ENCODE assay signal across 10 mouse cellular contexts in genomic region chr6:83184858-83185435, GRCm38 (mm10). TPM values are rescaled to one million over a fixed set of nuclear protein-coding genes. Genes with fewer than 3 reads are reported as not detected.
DNase-seq lines count a peak whose midpoint lies in the region; ATAC-seq and TF ChIP-seq lines count a peak whose summit lies in the region.
"Had no signal": no experiment of that assay in that cellular context is flagged by ENCODE, and none has a peak within 500 bp of the region (broad histone marks: within the 10 kb centered on the region; RNA-seq: fewer than 3 reads in every experiment).

No protein-coding gene starts in this region.

- TF ChIP-seq CTCF in liver, postnatal 0 days (IDR thresholded peaks at IDR 0.05; ENCODE audit: low read depth), result peak; percentile 59

- WGBS in liver, postnatal 0 days (ENCODE audit: insufficient replicate concordance), result 89% methylated on average over 3 of the region's 3 CpGs
- WGBS in liver, embryonic 11.5 days, result 83% methylated on average over 3 of the region's 3 CpGs
- WGBS in midbrain, embryonic 16.5 days, result 95% methylated on average over 3 of the region's 3 CpGs

- no peak overlapping the region for H3K4me3 ChIP-seq in liver, postnatal 0 days (ENCODE audit: low read depth, low read length)
- H3K4me3 ChIP-seq in liver, embryonic 11.5 days (ENCODE audit: low read depth, low read length), result no peak overlapping the region
- no peak overlapping the region for H3K4me3 ChIP-seq in midbrain, embryonic 16.5 days (ENCODE audit: low read depth, low read length)
- H3K4me3 ChIP-seq: heart, embryonic 12.5 days; myocyte had no signal

- no peaks in the 10 kb centered on the region for H3K27me3 ChIP-seq in liver, postnatal 0 days (ENCODE audit: insufficient read depth, low read length)
- H3K27me3 ChIP-seq in liver, embryonic 11.5 days (replicated peaks; ENCODE audit: control insufficient read depth, insufficient read depth, low read length), result no peaks in the 10 kb centered on the region
- no peaks in the 10 kb centered on the region for H3K27me3 ChIP-seq in midbrain, embryonic 16.5 days (ENCODE audit: control insufficient read depth, insufficient read depth, low read depth, low read length)
- H3K27me3 ChIP-seq: heart, embryonic 12.5 days had no signal

- H3K4me2 ChIP-seq in liver, postnatal 0 days (ENCODE audit: low read depth, low read length), result no peak overlapping the region
- no peak overlapping the region for H3K4me2 ChIP-seq in liver, embryonic 11.5 days
- no peak overlapping the region for H3K4me2 ChIP-seq in midbrain, embryonic 16.5 days (ENCODE audit: low read length)

- TF ChIP-seq EP300 in liver, postnatal 0 days (IDR thresholded peaks at IDR 0.05; ENCODE audit: low read depth), result no peak

- no peaks in the 10 kb centered on the region for H3K9me3 ChIP-seq in liver, postnatal 0 days (ENCODE audit: low read length)
- no peaks in the 10 kb centered on the region for H3K9me3 ChIP-seq in liver, embryonic 11.5 days (ENCODE audit: control insufficient read depth, low read length)
- no peaks in the 10 kb centered on the region for H3K9me3 ChIP-seq in midbrain, embryonic 16.5 days (replicated peaks; ENCODE audit: control insufficient read depth, low read length, poor library complexity, severe bottlenecking)
- H3K9me3 ChIP-seq: heart, embryonic 12.5 days had no signal

- H3K4me1 ChIP-seq in liver, postnatal 0 days (ENCODE audit: insufficient read depth), result no peaks in the 10 kb centered on the region
- H3K4me1 ChIP-seq in liver, embryonic 11.5 days (replicated peaks; ENCODE audit: control insufficient read depth, insufficient read depth, low read length), result peaks cover 14% of the 10 kb centered on the region
- H3K4me1 ChIP-seq in midbrain, embryonic 16.5 days (ENCODE audit: control insufficient read depth, insufficient read depth, low read length), result peaks cover 37% of the 10 kb centered on the region

- H3K9ac ChIP-seq in liver, postnatal 0 days (replicated peaks), result no peak overlapping the region
- H3K9ac ChIP-seq in liver, embryonic 11.5 days (ENCODE audit: low read depth, low read length), result no peak overlapping the region
- H3K9ac ChIP-seq in midbrain, embryonic 16.5 days (ENCODE audit: low read depth, low read length), result no peak overlapping the region
- H3K9ac ChIP-seq: heart, embryonic 12.5 days had no signal

- DNase-seq in cerebellum, postnatal 4 days (ENCODE audit: low spot score in 2 of 2), result no peak
- DNase-seq in liver, postnatal 0 days, result no peak
- no peak for DNase-seq in liver, embryonic 11.5 days (ENCODE audit: low spot score)
- DNase-seq in embryo, embryonic 9.5 days (ENCODE audit: extremely low spot score), result peak; percentile 13
- DNase-seq in spleen, adult 12 weeks (ENCODE audit: low spot score), result no peak
- DNase-seq in gastrocnemius, adult 8-10 months (ENCODE audit: low spot score in 2 of 2), result no peak

- no peak overlapping the region for H3K27ac ChIP-seq in liver, postnatal 0 days (ENCODE audit: low read depth)
- no peak overlapping the region for H3K27ac ChIP-seq in liver, embryonic 11.5 days (ENCODE audit: low read depth, low read length)
- H3K27ac ChIP-seq in midbrain, embryonic 16.5 days (ENCODE audit: low read length), result peak overlapping the region; percentile 91

- ATAC-seq in cerebellum, adult (ENCODE audit: insufficient number of reproducible peaks, low FRiP score, low TSS enrichment), result 0 out of 2 replicates have a peak, but pooled peaks have one; percentile 4
- no peak for ATAC-seq in liver, postnatal 0 days
- no peak for ATAC-seq in liver, embryonic 11.5 days (replicated peaks; ENCODE audit: low FRiP score)
- no peak for ATAC-seq in midbrain, embryonic 16.5 days

- H3K36me3 ChIP-seq in liver, postnatal 0 days (replicated peaks; ENCODE audit: insufficient read depth, low read length), result peaks cover 33% of the 10 kb centered on the region
- peaks cover 13% of the 10 kb centered on the region for H3K36me3 ChIP-seq in liver, embryonic 11.5 days (ENCODE audit: control insufficient read depth, insufficient read depth, low read length)
- peaks cover 24% of the 10 kb centered on the region for H3K36me3 ChIP-seq in midbrain, embryonic 16.5 days (ENCODE audit: control insufficient read depth, insufficient read depth, low read length)

RNA-seq across cellular contexts. Expression of gene Dctn1, which starts 19.2 kb away (rescaled TPM):
- 13.2 and 14.7 TPM in 2 replicates for polyA plus RNA-seq in liver, postnatal 0 days (2015; fragmentation: Nextera tagmentation; extraction: Ambion mirVana)
- polyA plus RNA-seq in liver, embryonic 11.5 days (2014; fragmentation: Nextera tagmentation; extraction: Ambion mirVana), result 56.3 and 63.4 TPM in 2 replicates
- polyA plus RNA-seq in midbrain, embryonic 16.5 days (2015; fragmentation: Nextera tagmentation; extraction: Ambion mirVana), result 161 and 164 TPM in 2 replicates
- 100 to 1,000 TPM; 117 to 131 (median 127) TPM for total RNA-seq in gastrocnemius, adult 8-10 months (2022)

RNA-seq across cellular contexts. Expression of gene 1700003E16Rik, which starts 28.7 kb away (rescaled TPM):
- 0.25 and 0.27 TPM in 2 replicates for polyA plus RNA-seq in liver, postnatal 0 days (2015; fragmentation: Nextera tagmentation; extraction: Ambion mirVana)
- polyA plus RNA-seq in liver, embryonic 11.5 days (2014; fragmentation: Nextera tagmentation; extraction: Ambion mirVana), result 0.08 and 0.12 TPM in 2 replicates
- polyA plus RNA-seq in midbrain, embryonic 16.5 days (2015; fragmentation: Nextera tagmentation; extraction: Ambion mirVana), result 11.4 and 16.3 TPM in 2 replicates
- under 1 TPM in 2 of 4 experiments, not detected in 2; 0.13 to 0.15 TPM for total RNA-seq in gastrocnemius, adult 8-10 months (2022)

RNA-seq across cellular contexts. Expression of gene Wdr54, which starts 28.8 kb away (rescaled TPM):
- polyA plus RNA-seq in liver, postnatal 0 days (2015; fragmentation: Nextera tagmentation; extraction: Ambion mirVana), result 0.17 and 0.20 TPM in 2 replicates
- polyA plus RNA-seq in liver, embryonic 11.5 days (2014; fragmentation: Nextera tagmentation; extraction: Ambion mirVana), result 2.3 and 4.3 TPM in 2 replicates
- 20.1 and 22.9 TPM in 2 replicates for polyA plus RNA-seq in midbrain, embryonic 16.5 days (2015; fragmentation: Nextera tagmentation; extraction: Ambion mirVana)
- total RNA-seq in gastrocnemius, adult 8-10 months (2022), result 1 to 10 TPM in 3 of 4 experiments, under 1 TPM in 1; 0.87 to 2.3 (median 1.1) TPM

RNA-seq across cellular contexts. Expression of gene Slc4a5, which starts 34.7 kb away (rescaled TPM):
- polyA plus RNA-seq in liver, postnatal 0 days (2015; fragmentation: Nextera tagmentation; extraction: Ambion mirVana), result 0.04 and 0.05 TPM in 2 replicates
- 0.23 and 0.41 TPM in 2 replicates for polyA plus RNA-seq in liver, embryonic 11.5 days (2014; fragmentation: Nextera tagmentation; extraction: Ambion mirVana)
- polyA plus RNA-seq in midbrain, embryonic 16.5 days (2015; fragmentation: Nextera tagmentation; extraction: Ambion mirVana), result 0.40 and 0.49 TPM in 2 replicates
- total RNA-seq in gastrocnemius, adult 8-10 months (2022), result not detected

RNA-seq across cellular contexts. Expression of gene Rtkn, which starts 49.7 kb away (rescaled TPM):
- 7.0 and 7.1 TPM in 2 replicates for polyA plus RNA-seq in liver, postnatal 0 days (2015; fragmentation: Nextera tagmentation; extraction: Ambion mirVana)
- 14.7 and 15.4 TPM in 2 replicates for polyA plus RNA-seq in liver, embryonic 11.5 days (2014; fragmentation: Nextera tagmentation; extraction: Ambion mirVana)
- 10.7 TPM in 2 replicates for polyA plus RNA-seq in midbrain, embryonic 16.5 days (2015; fragmentation: Nextera tagmentation; extraction: Ambion mirVana)
- total RNA-seq in gastrocnemius, adult 8-10 months (2022), result 10 to 100 TPM in 3 of 4 experiments, 1 to 10 TPM in 1; 9.0 to 12.2 (median 10.9) TPM
